Mouse (Mus musculus) left cerebral cortex, postnatal 4 days (tissue): Measurements from ENCODE around the gene Gjb3. TPM values are rescaled to one million over a fixed set of nuclear protein-coding genes. Genes with fewer than 3 reads are reported as not detected.

ENCODE experiments used
- DNase-seq: peaks from one replicate; pipeline ENCODE4 v3.0.0-alpha.2; 2022
- intact Hi-C: fragments of 180-260 bp; cut with DNase I; formaldehyde crosslinking; loops from one replicate; pipeline ENCODE4 v1.15.1; 2025
- total RNA-seq, 2 experiments: library from RNA; stranded (reverse); gene quantifications; 2 replicates each; pipeline ENCODE4 v1.2.3; 2021

Gjb3 gene
- total RNA-seq, 2 experiments from 2014 or later = 0.60 to 0.70 TPM

GRCm38 (mm10) chr4:127341372-127341771 lies 10.7 kb upstream of the Gjb3 start:
- no peak for DNase-seq
- intact Hi-C loops = no loop called here

GRCm38 (mm10) chr4:127337668-127338067 lies 7.0 kb upstream of the Gjb3 start:
- intact Hi-C loops = no loop called here
- no peak for DNase-seq

- intact Hi-C loops = no loop called here
Measured at GRCm38 (mm10) chr4:127334870-127335504, 4.3 kb upstream of the Gjb3 start.

GRCm38 (mm10) chr4:127331171-127331570 lies 527 bp upstream of the Gjb3 start:
- intact Hi-C loops = no loop called here
- no peak for DNase-seq

More at GRCm38 (mm10) chr4:127334870-127335504, 4.3 kb upstream of the Gjb3 start:
- DNase-seq = no peak

GRCm38 (mm10) chr4:127329751-127330150 lies 893 bp downstream of the Gjb3 start:
- DNase-seq = no peak
- intact Hi-C loops = loop anchor here (10.0 kb wide), 2 partner anchors 485 to 775 kb away; partner anchors contain the start of gene Clspn

- intact Hi-C loops = loop anchor here (10.0 kb wide), 2 partner anchors 484 to 774 kb away; partner anchors contain the start of gene Clspn
- DNase-seq = no peak
Measured at GRCm38 (mm10) chr4:127329046-127329445, 1.6 kb downstream of the Gjb3 start.

- intact Hi-C loops = loop anchor here (10.0 kb wide), 2 partner anchors 484 to 774 kb away; partner anchors contain the start of gene Clspn
- DNase-seq = no peak
Measured at GRCm38 (mm10) chr4:127328378-127328777, 2.3 kb downstream of the Gjb3 start.

GRCm38 (mm10) chr4:127327749-127328148 lies 2.9 kb downstream of the Gjb3 start:
- DNase-seq = no peak
- intact Hi-C loops = loop anchor here (10.0 kb wide), 2 partner anchors 483 to 773 kb away; partner anchors contain the start of gene Clspn

- intact Hi-C loops = loop anchor here (10.0 kb wide), 2 partner anchors 482 to 772 kb away; partner anchors contain the start of gene Clspn
- DNase-seq = no peak
Measured at GRCm38 (mm10) chr4:127327258-127327657, 3.4 kb downstream of the Gjb3 start.

- DNase-seq = no peak
- intact Hi-C loops = loop anchor here (10.0 kb wide), 2 partner anchors 480 to 770 kb away; partner anchors contain the start of gene Clspn
Measured at GRCm38 (mm10) chr4:127325276-127325675, 5.4 kb downstream of the Gjb3 start.

- intact Hi-C loops = loop anchor here (10.0 kb wide), 2 partner anchors 480 to 770 kb away; partner anchors contain the start of gene Clspn
- DNase-seq = peak; percentile 88
Measured at GRCm38 (mm10) chr4:127324759-127325158, 5.9 kb downstream of the Gjb3 start.

GRCm38 (mm10) chr4:127324296-127324695 lies 6.3 kb downstream of the Gjb3 start:
- intact Hi-C loops = loop anchor here (10.0 kb wide), 2 partner anchors 479 to 769 kb away; partner anchors contain the start of gene Clspn
- DNase-seq = no peak

GRCm38 (mm10) chr4:127323651-127324050 lies 7.0 kb downstream of the Gjb3 start:
- intact Hi-C loops = loop anchor here (10.0 kb wide), 2 partner anchors 479 to 769 kb away; partner anchors contain the start of gene Clspn
- DNase-seq = no peak

GRCm38 (mm10) chr4:127319613-127320012 lies 11.0 kb downstream of the Gjb3 start:
- intact Hi-C loops = loop anchor here (10.0 kb wide), 3 partner anchors 265 to 765 kb away; partner anchors contain the start of gene Clspn
- peak; percentile 65 for DNase-seq

- DNase-seq = no peak
- intact Hi-C loops = loop anchor here (10.0 kb wide), 1 partner anchor 262 kb away; no protein-coding TSS in a partner anchor
Measured at GRCm38 (mm10) chr4:127317143-127317542, 13.5 kb downstream of the Gjb3 start.

- intact Hi-C loops = loop anchor here (10.0 kb wide), 1 partner anchor 261 kb away; no protein-coding TSS in a partner anchor
- DNase-seq = no peak
Measured at GRCm38 (mm10) chr4:127315753-127316152, 14.9 kb downstream of the Gjb3 start.

GRCm38 (mm10) chr4:127314585-127314984 lies 16.1 kb downstream of the Gjb3 start:
- intact Hi-C loops = loop anchor here (5.0 to 10.0 kb wide), 2 partner anchors 62 to 260 kb away; no protein-coding TSS in a partner anchor
- DNase-seq = no peak

GRCm38 (mm10) chr4:127313861-127314260 lies 16.8 kb downstream of the Gjb3 start, which contains the start of gene Gja4:
TSS of gene Gja4 (minus strand) at chr4:127314039.
- peak; percentile 73 for DNase-seq
- intact Hi-C loops = loop anchor here (5.0 to 10.0 kb wide), 2 partner anchors 62 to 259 kb away; no protein-coding TSS in a partner anchor

GRCm38 (mm10) chr4:127312349-127312748 lies 18.3 kb downstream of the Gjb3 start:
- intact Hi-C loops = loop anchor here (5.0 to 10.0 kb wide), 2 partner anchors 60 to 258 kb away; no protein-coding TSS in a partner anchor
- no peak for DNase-seq

GRCm38 (mm10) chr4:127311561-127311960 lies 19.1 kb downstream of the Gjb3 start:
- intact Hi-C loops = loop anchor here (5.0 to 10.0 kb wide), 2 partner anchors 59 to 257 kb away; no protein-coding TSS in a partner anchor
- DNase-seq = no peak

GRCm38 (mm10) chr4:127306915-127307314 lies 23.7 kb downstream of the Gjb3 start:
- DNase-seq = no peak
- intact Hi-C loops = no loop called here
